Mouse (Mus musculus) kidney, adult 2 months (tissue): ENCODE measurements at regions not wholly inside any gene's neighbourhood (a gene's known extent, or its start where the extent isn't known, plus 50 kb on each side); places are given as distances from the start of the nearest gene placed in this dataset.

Source experiments
- CTCF ChIP-seq: fragments of 200-500 bp; conservative IDR thresholded peaks from 2 replicates; pipeline ENCODE4 v1.5.1; 2011; ENCODE audit warnings: low read depth, mild to moderate bottlenecking, control low read depth, low read length, moderate library complexity, mixed read lengths; ENCODE audit not compliant: insufficient read depth, insufficient read length
- POLR2A ChIP-seq: fragments of 200-500 bp; IDR thresholded peaks from one replicate; pipeline ENCODE4 v1.6.1; 2011; ENCODE audit warnings: low read depth, low read length, control low read depth

DNA sequence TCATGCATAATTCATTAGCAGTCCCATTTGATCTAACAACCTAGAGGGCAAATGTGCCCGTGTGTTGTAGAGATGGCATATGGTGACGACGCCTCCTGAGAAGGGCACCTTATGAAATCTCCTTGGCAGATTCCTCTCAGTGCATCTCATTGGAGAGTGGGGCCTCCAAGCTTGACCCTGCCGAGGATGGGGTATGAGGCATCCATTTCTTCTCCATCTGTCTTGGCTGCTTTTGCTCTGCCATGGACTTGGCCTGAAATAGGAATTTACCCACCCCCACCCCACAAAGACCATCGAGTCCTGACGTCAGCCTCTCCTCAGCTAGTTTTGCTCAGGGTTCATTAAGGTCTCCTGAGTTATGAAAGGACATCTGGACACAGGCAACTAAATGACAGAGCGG is 167.8 kb downstream of the Icos start:
- TF ChIP-seq CTCF: no peak
- no peak for TF ChIP-seq POLR2A
